Mouse (Mus musculus) ES-E14 (cell line): ENCODE results near the gene Pnma1.

Experiments used
- CHD2 ChIP-seq: IDR thresholded peaks from 2 replicates; pipeline ENCODE4 v1.6.1; 2014; ENCODE audit warnings: mild to moderate bottlenecking, low read depth, low read length, inconsistent platforms
- ZNF384 ChIP-seq: IDR thresholded peaks from 2 replicates; pipeline ENCODE4 v1.6.1; 2012; ENCODE audit warnings: low read depth, low read length, inconsistent platforms

- TF ChIP-seq ZNF384 (no peak), CHD2 (no peak)
These were observed 25.1 kb upstream of the Pnma1 start for GRCm38 (mm10) chr12:84173309-84173915.
